Mouse (Mus musculus) Patski (cell line): ENCODE results near the gene Hist1h2bh. TPM values are rescaled to one million over a fixed set of nuclear protein-coding genes. Genes with fewer than 3 reads are reported as not detected.
A peak's percentile ranks its signal among the peaks of the same experiment; 100 is the strongest.

Experiments
- ATAC-seq: fragments of 100-300 bp; one replicate; pipeline ENCODE4 v1.8.0; 2021
- CTCF ChIA-PET: fragments of 350-600 bp; sonication (Branson Sonifier 250); formaldehyde crosslinking; loops from one replicate; lab custom pipeline; 2022; ENCODE audit warnings: inconsistent platforms; lab: Charles Lee
- POLR2A ChIA-PET: fragments of 350-600 bp; sonication (Branson Sonifier 250); formaldehyde crosslinking; loops from one replicate; lab custom pipeline; 2022; ENCODE audit warnings: antibody characterized with exemption, inconsistent platforms; lab: Charles Lee
- DNase-seq: peaks from one replicate; pipeline ENCODE4 v3.0.0-alpha.2; 2011; ENCODE audit warnings: low read depth, low spot score
- H3K27me3 ChIP-seq: fragments of 371-371 bp; one replicate; pipeline ENCODE4 v1.5.1; 2021
- CTCF ChIP-seq: fragments of 100-300 bp; IDR thresholded peaks from one replicate; pipeline ENCODE4 v1.5.1; 2021
- in situ Hi-C: fragments of 300-500 bp; cut with MboI; formaldehyde crosslinking; loops from 3 replicates; pipeline ENCODE4 v1.11.1; 2018; ENCODE audit warnings: low pct_unique_long_range_greater_than_20kb, mixed read lengths
- polyA plus RNA-seq: library from polyadenylated mRNA; unstranded; gene quantifications from one replicate; pipeline ENCODE4 v1.2.3, GENCODE M21; 2021

The Hist1h2bh gene
- polyA plus RNA-seq, 1 experiment from 2014 or later: 2.1 TPM

GRCm38 (mm10) chr13:23519416-23519815 lies 23.8 kb downstream of the Hist1h2bh start:
- POLR2A ChIA-PET: no interaction called here
- no peak for TF ChIP-seq CTCF
- in situ Hi-C loops: loop anchor here (5.0 to 10.0 kb wide), 2 partner anchors 225 to 1577 kb away; no protein-coding TSS in a partner anchor
- DNase-seq (no peak), ATAC-seq (peak; percentile 28)
- no peaks in the 10 kb centered on the region for H3K27me3 ChIP-seq
- CTCF ChIA-PET: interaction anchor here (2.1 to 2.8 kb wide), 2 partner anchors 87 to 95 kb away, joined by 6 to 18 read pairs; no protein-coding TSS in a partner anchor

- POLR2A ChIA-PET: no interaction called here
- no peaks in the 10 kb centered on the region for H3K27me3 ChIP-seq
- DNase-seq (no peak), ATAC-seq (no peak)
- TF ChIP-seq CTCF: no peak
- CTCF ChIA-PET: interaction anchor here (1.1 to 2.8 kb wide), 3 partner anchors 71 to 94 kb away, joined by 3 to 18 read pairs (median 6); no protein-coding TSS in a partner anchor
- in situ Hi-C loops: loop anchor here (5.0 to 10.0 kb wide), 2 partner anchors 224 to 1577 kb away; no protein-coding TSS in a partner anchor
Measured at GRCm38 (mm10) chr13:23518885-23519284, 24.3 kb downstream of the Hist1h2bh start.

GRCm38 (mm10) chr13:23518295-23518603 lies 24.9 kb downstream of the Hist1h2bh start:
- in situ Hi-C loops: loop anchor here (5.0 to 10.0 kb wide), 2 partner anchors 223 to 1576 kb away; no protein-coding TSS in a partner anchor

GRCm38 (mm10) chr13:23517603-23518294 lies 25.4 kb downstream of the Hist1h2bh start:
- in situ Hi-C loops: loop anchor here (5.0 to 10.0 kb wide), 2 partner anchors 223 to 1575 kb away; no protein-coding TSS in a partner anchor
- H3K27me3 ChIP-seq: no peaks in the 10 kb centered on the region
- ATAC-seq (peak; percentile 61), DNase-seq (no peak)
- ChIA-PET CTCF (interaction anchor here (1.0 to 2.8 kb wide), 5 partner anchors 8 to 93 kb away, joined by 3 to 18 read pairs (median 3); no protein-coding TSS in a partner anchor), POLR2A (no interaction called here)
- TF ChIP-seq CTCF: no peak

More at GRCm38 (mm10) chr13:23518295-23518603, 24.9 kb downstream of the Hist1h2bh start:
- ChIA-PET CTCF (interaction anchor here (1.0 to 2.8 kb wide), 5 partner anchors 8 to 94 kb away, joined by 3 to 18 read pairs (median 3); no protein-coding TSS in a partner anchor), POLR2A (no interaction called here)
- TF ChIP-seq CTCF: no peak
- DNase-seq: no peak
- ATAC-seq: no peak
- no peaks in the 10 kb centered on the region for H3K27me3 ChIP-seq

- no peak for TF ChIP-seq CTCF
- CTCF ChIA-PET: interaction anchor here (1.1 to 1.2 kb wide), 4 partner anchors 9 to 76 kb away, joined by 3 read pairs; no protein-coding TSS in a partner anchor
- no peaks in the 10 kb centered on the region for H3K27me3 ChIP-seq
- POLR2A ChIA-PET: no interaction called here
- in situ Hi-C loops: loop anchor here (5.0 to 10.0 kb wide), 2 partner anchors 222 to 1575 kb away; no protein-coding TSS in a partner anchor
- DNase-seq (no peak), ATAC-seq (peak; percentile 15)
Measured at GRCm38 (mm10) chr13:23516822-23517602, 26.2 kb downstream of the Hist1h2bh start.

- ChIA-PET POLR2A (no interaction called here), CTCF (interaction anchor here (1.1 to 1.2 kb wide), 3 partner anchors 65 to 75 kb away, joined by 3 read pairs; no protein-coding TSS in a partner anchor)
- TF ChIP-seq CTCF: no peak
- no peak for DNase-seq
- ATAC-seq: no peak
- no peaks in the 10 kb centered on the region for H3K27me3 ChIP-seq
- in situ Hi-C loops: loop anchor here (5.0 to 10.0 kb wide), 2 partner anchors 221 to 1574 kb away; no protein-coding TSS in a partner anchor
Measured at GRCm38 (mm10) chr13:23515826-23516620, 27.2 kb downstream of the Hist1h2bh start.

GRCm38 (mm10) chr13:23515281-23515680 lies 27.9 kb downstream of the Hist1h2bh start:
- H3K27me3 ChIP-seq: no peaks in the 10 kb centered on the region
- POLR2A ChIA-PET: no interaction called here
- TF ChIP-seq CTCF: no peak
- CTCF ChIA-PET: no interaction called here
- ATAC-seq: no peak
- DNase-seq: no peak
- in situ Hi-C loops: loop anchor here (5.0 to 10.0 kb wide), 2 partner anchors 220 to 1573 kb away; no protein-coding TSS in a partner anchor

- ChIA-PET POLR2A (no interaction called here), CTCF (interaction anchor here (1.3 kb wide), 1 partner anchor 47 kb away, joined by 3 read pairs; no protein-coding TSS in a partner anchor)
- ATAC-seq (no peak), DNase-seq (no peak)
- in situ Hi-C loops: loop anchor here (10.0 kb wide), 1 partner anchor 219 kb away; no protein-coding TSS in a partner anchor
- H3K27me3 ChIP-seq: no peaks in the 10 kb centered on the region
- no peak for TF ChIP-seq CTCF
Measured at GRCm38 (mm10) chr13:23513517-23513916, 29.7 kb downstream of the Hist1h2bh start.

GRCm38 (mm10) chr13:23510127-23510526 lies 33.1 kb downstream of the Hist1h2bh start:
- no peak for ATAC-seq
- in situ Hi-C loops: loop anchor here (10.0 kb wide), 1 partner anchor 215 kb away; no protein-coding TSS in a partner anchor
- DNase-seq: no peak
- TF ChIP-seq CTCF: no peak
- POLR2A ChIA-PET: no interaction called here
- CTCF ChIA-PET: no interaction called here
- H3K27me3 ChIP-seq: no peaks in the 10 kb centered on the region
